ENCODE assay signal across 8 mouse cellular contexts in genomic region chr11:32498757-32499535, GRCm38 (mm10). TPM values are rescaled to one million over a fixed set of nuclear protein-coding genes. Genes with fewer than 3 reads are reported as not detected.
A peak's percentile ranks its signal among the peaks of the same experiment; 100 is the strongest.
DNase-seq lines count a peak whose midpoint lies in the region; ATAC-seq and TF ChIP-seq lines count a peak whose summit lies in the region.

No protein-coding gene starts in this region.

- DNase-seq in hindbrain, embryonic 14.5 days (ENCODE audit: low spot score): peak; percentile 38
- DNase-seq in adrenal gland, adult 8-10 months: peak; percentile 30
- peak; percentile 58 to 84 for DNase-seq in cerebellum, postnatal 25 days
- DNase-seq in left cerebral cortex, adult 18-20 months (ENCODE audit: low spot score in 2 of 2): peak; percentile 65 to 78
- DNase-seq in telencephalon, adult 2 months (ENCODE audit: low read depth, low spot score): peak; percentile 72
- DNase-seq in natural killer cell, adult 2 months (ENCODE audit: low spot score in 2 of 2): no peak

- H3K9me3 ChIP-seq in hindbrain, embryonic 14.5 days (ENCODE audit: control insufficient read depth, low read length): no peaks in the 10 kb centered on the region
- H3K9me3 ChIP-seq in hindbrain, embryonic 13.5 days: no peaks in the 10 kb centered on the region
- H3K9me3 ChIP-seq in intestine, postnatal 0 days (ENCODE audit: control insufficient read depth): no peaks in the 10 kb centered on the region

- TF ChIP-seq CTCF in intestine, postnatal 0 days (IDR thresholded peaks at IDR 0.05; ENCODE audit: low read depth): no peak

- no peak for ATAC-seq in hindbrain, embryonic 14.5 days (ENCODE audit: low FRiP score)
- no peak for ATAC-seq in hindbrain, embryonic 13.5 days (ENCODE audit: low FRiP score)
- no peak for ATAC-seq in intestine, postnatal 0 days

- no peak overlapping the region for H3K4me2 ChIP-seq in hindbrain, embryonic 14.5 days (replicated peaks)
- H3K4me2 ChIP-seq in hindbrain, embryonic 13.5 days: no peak overlapping the region
- H3K4me2 ChIP-seq in intestine, postnatal 0 days (replicated peaks; ENCODE audit: low read depth): no peak overlapping the region

- 78% methylated on average over 7 of the region's 7 CpGs for WGBS in hindbrain, embryonic 14.5 days
- WGBS in hindbrain, embryonic 13.5 days: 79% methylated on average over 7 of the region's 7 CpGs
- 88% methylated on average over 7 of the region's 7 CpGs for WGBS in intestine, postnatal 0 days

- 0 out of 2 replicates have a peak overlapping the region, but pooled peaks have one; percentile 14 for H3K27ac ChIP-seq in hindbrain, embryonic 14.5 days
- H3K27ac ChIP-seq in hindbrain, embryonic 13.5 days: no peak overlapping the region
- H3K27ac ChIP-seq in intestine, postnatal 0 days (ENCODE audit: low read depth, low read length): no peak overlapping the region

- no peaks in the 10 kb centered on the region for H3K4me1 ChIP-seq in hindbrain, embryonic 14.5 days (replicated peaks; ENCODE audit: control insufficient read depth, insufficient read depth, low read length)
- H3K4me1 ChIP-seq in hindbrain, embryonic 13.5 days (replicated peaks): peaks cover 5% of the 10 kb centered on the region; the same call in 1 of the 2 replicates
- H3K4me1 ChIP-seq in intestine, postnatal 0 days (replicated peaks; ENCODE audit: control insufficient read depth, insufficient read depth, low read length): no peaks in the 10 kb centered on the region

- H3K4me3 ChIP-seq in hindbrain, embryonic 14.5 days (replicated peaks; ENCODE audit: low read length): no peak overlapping the region
- no peak overlapping the region for H3K4me3 ChIP-seq in hindbrain, embryonic 13.5 days
- no peak overlapping the region for H3K4me3 ChIP-seq in intestine, postnatal 0 days (ENCODE audit: low read depth, low read length)

- no peaks in the 10 kb centered on the region for H3K27me3 ChIP-seq in hindbrain, embryonic 14.5 days (ENCODE audit: control insufficient read depth, insufficient read depth, low read length)
- no peaks in the 10 kb centered on the region for H3K27me3 ChIP-seq in hindbrain, embryonic 13.5 days
- no peaks in the 10 kb centered on the region for H3K27me3 ChIP-seq in intestine, postnatal 0 days (replicated peaks; ENCODE audit: control insufficient read depth, insufficient read depth, low read length)

- H3K36me3 ChIP-seq in hindbrain, embryonic 14.5 days (replicated peaks; ENCODE audit: control insufficient read depth, insufficient read depth): peaks cover 34% of the 10 kb centered on the region
- H3K36me3 ChIP-seq in hindbrain, embryonic 13.5 days: peaks cover 13% of the 10 kb centered on the region
- no peaks in the 10 kb centered on the region for H3K36me3 ChIP-seq in intestine, postnatal 0 days (ENCODE audit: control insufficient read depth, insufficient read depth)

- H3K9ac ChIP-seq in hindbrain, embryonic 14.5 days: no peak overlapping the region
- H3K9ac ChIP-seq in hindbrain, embryonic 13.5 days: no peak overlapping the region
- no peak overlapping the region for H3K9ac ChIP-seq in intestine, postnatal 0 days (ENCODE audit: low read depth, low read length)

RNA-seq across cellular contexts. Expression of gene Efcab9, which starts 32.9 kb away (rescaled TPM):
- polyA plus RNA-seq in hindbrain, embryonic 14.5 days (2014; fragmentation: Nextera tagmentation; extraction: Ambion mirVana): not detected in 2 replicates
- polyA plus RNA-seq in hindbrain, embryonic 13.5 days (2015; fragmentation: Nextera tagmentation; extraction: Ambion mirVana): not detected in 2 replicates
- 1 to 10 TPM; 1.3 to 2.4 (median 1.6) TPM for total RNA-seq in adrenal gland, adult 8-10 months (2022)
- total RNA-seq in left cerebral cortex, adult 18-20 months (2021): 1 to 10 TPM in 1 of 2 experiments, not detected in 1; 1.4 TPM
- polyA plus RNA-seq in intestine, postnatal 0 days (2015; fragmentation: Nextera tagmentation; extraction: Ambion mirVana): 0.21 and 0.58 TPM in 2 replicates

RNA-seq across cellular contexts. Expression of gene Stk10, which starts 34.2 kb away (rescaled TPM):
- 1.8 and 2.2 TPM in 2 replicates for polyA plus RNA-seq in hindbrain, embryonic 14.5 days (2014; fragmentation: Nextera tagmentation; extraction: Ambion mirVana)
- polyA plus RNA-seq in hindbrain, embryonic 13.5 days (2015; fragmentation: Nextera tagmentation; extraction: Ambion mirVana): 2.1 TPM in 2 replicates
- 10 to 100 TPM in 2 of 4 experiments, 1 to 10 TPM in 2; 9.5 to 23.3 (median 14.9) TPM for total RNA-seq in adrenal gland, adult 8-10 months (2022)
- total RNA-seq in left cerebral cortex, adult 18-20 months (2021): 1 to 10 TPM; 8.4 to 9.5 TPM
- polyA plus RNA-seq in intestine, postnatal 0 days (2015; fragmentation: Nextera tagmentation; extraction: Ambion mirVana): 2.6 and 2.7 TPM in 2 replicates

RNA-seq across cellular contexts. Expression of gene Ubtd2, which starts 43.8 kb away (rescaled TPM):
- 53.7 and 55.9 TPM in 2 replicates for polyA plus RNA-seq in hindbrain, embryonic 14.5 days (2014; fragmentation: Nextera tagmentation; extraction: Ambion mirVana)
- 50.0 and 52.9 TPM in 2 replicates for polyA plus RNA-seq in hindbrain, embryonic 13.5 days (2015; fragmentation: Nextera tagmentation; extraction: Ambion mirVana)
- 10 to 100 TPM; 11.5 to 15.9 (median 13.7) TPM for total RNA-seq in adrenal gland, adult 8-10 months (2022)
- 10 to 100 TPM; 44.0 to 50.1 TPM for total RNA-seq in left cerebral cortex, adult 18-20 months (2021)
- 7.1 and 7.9 TPM in 2 replicates for polyA plus RNA-seq in intestine, postnatal 0 days (2015; fragmentation: Nextera tagmentation; extraction: Ambion mirVana)

Comparison
In these comparisons a context has a peak if more than half of its experiments do, and no peak if none do; other contexts are left out.
1. DNase-seq: peak in hindbrain, embryonic 14.5 days (single experiment), adrenal gland, adult 8-10 months (single experiment), cerebellum, postnatal 25 days (2 of 2), left cerebral cortex, adult 18-20 months (2 of 2) and telencephalon, adult 2 months (single experiment); none in natural killer cell, adult 2 months (0 of 2).